In the genomic region with DNA sequence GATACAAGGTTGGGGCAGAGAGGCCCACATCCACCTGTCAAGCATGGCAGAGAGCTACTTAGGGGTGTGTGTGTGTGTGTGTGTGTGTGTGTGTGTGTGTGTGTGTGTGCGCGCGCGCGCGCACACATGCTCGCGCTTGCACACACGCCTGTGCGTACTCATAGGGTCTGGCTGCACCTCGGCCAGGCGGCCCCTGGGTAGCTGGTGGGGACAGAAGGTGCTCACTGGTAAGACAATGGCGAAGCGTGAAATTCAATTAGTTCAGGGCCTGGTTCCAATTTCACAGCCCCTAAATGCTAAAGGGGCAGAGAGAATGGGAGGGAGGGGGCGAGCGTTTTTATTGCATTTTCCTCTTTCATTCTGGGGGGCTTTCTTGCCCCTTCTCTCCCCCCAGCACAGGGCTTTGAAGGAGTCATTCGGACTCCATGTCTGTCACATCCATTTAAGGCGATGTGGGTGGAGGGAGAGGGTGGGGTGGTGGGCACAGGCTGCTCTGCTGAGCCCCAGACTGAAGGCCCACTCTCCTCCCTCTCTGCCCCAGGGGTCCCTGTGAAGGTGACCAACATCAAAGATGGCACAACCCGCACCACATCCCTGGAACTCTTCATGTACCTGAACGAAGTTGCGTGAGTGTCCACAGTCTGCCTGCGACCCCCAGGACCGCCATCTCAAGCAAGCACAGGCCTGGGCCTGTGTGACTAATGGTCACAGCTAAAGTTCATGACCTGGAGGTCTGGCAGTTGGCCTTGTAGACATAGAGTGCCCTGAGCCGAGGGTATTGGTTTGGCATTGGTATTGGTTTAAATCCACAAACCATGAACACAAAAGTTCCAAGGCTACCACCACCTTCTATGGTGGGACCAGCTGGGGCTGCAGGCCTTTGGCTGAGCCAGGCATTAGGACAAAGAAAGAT, we compare ENCODE assay signal across 14 mouse cellular contexts. TPM values are rescaled to one million over a fixed set of nuclear protein-coding genes. Genes with fewer than 3 reads are reported as not detected.
DNase-seq lines count a peak whose midpoint lies in the region; ATAC-seq and TF ChIP-seq lines count a peak whose summit lies in the region.
"Had no signal": no experiment of that assay in that cellular context is flagged by ENCODE, and none has a peak within 500 bp of the region (broad histone marks: within the 10 kb centered on the region; RNA-seq: fewer than 3 reads in every experiment).

No protein-coding gene starts in this region.

- no peak overlapping the region for H3K4me3 ChIP-seq in forebrain, embryonic 12.5 days (replicated peaks)
- no peak overlapping the region for H3K4me3 ChIP-seq in hindbrain, postnatal 0 days (ENCODE audit: low read length)
- no peak overlapping the region for H3K4me3 ChIP-seq in neural tube, embryonic 12.5 days
- H3K4me3 ChIP-seq: kidney, embryonic 15.5 days; liver, embryonic 12.5 days had no signal

- peak; percentile 30 for ATAC-seq in forebrain, embryonic 12.5 days (ENCODE audit: low FRiP score)
- no peak for ATAC-seq in hindbrain, postnatal 0 days
- peak; percentile 65 for ATAC-seq in neural tube, embryonic 12.5 days (ENCODE audit: low FRiP score, low read depth)
- ATAC-seq: liver, embryonic 12.5 days had no signal

- WGBS in forebrain, embryonic 12.5 days, result 39% methylated on average over 24 of the region's 24 CpGs
- WGBS in hindbrain, postnatal 0 days, result 47% methylated on average over 24 of the region's 24 CpGs
- WGBS in neural tube, embryonic 12.5 days, result 19% methylated on average over 24 of the region's 24 CpGs

- peaks cover 93% of the 10 kb centered on the region for H3K4me1 ChIP-seq in forebrain, embryonic 12.5 days
- 0 out of 2 replicates have a peak, but pooled peaks cover 16% of the 10 kb centered on the region for H3K4me1 ChIP-seq in hindbrain, postnatal 0 days (ENCODE audit: insufficient read depth, low read length)
- H3K4me1 ChIP-seq in neural tube, embryonic 12.5 days, result peaks cover 74% of the 10 kb centered on the region
- H3K4me1 ChIP-seq: liver, embryonic 12.5 days had no signal

- no peak overlapping the region for H3K9ac ChIP-seq in forebrain, embryonic 12.5 days
- no peak overlapping the region for H3K9ac ChIP-seq in hindbrain, postnatal 0 days (replicated peaks; ENCODE audit: low read length)
- H3K9ac ChIP-seq in neural tube, embryonic 12.5 days, result no peak overlapping the region
- H3K9ac ChIP-seq: kidney, embryonic 15.5 days; liver, embryonic 12.5 days had no signal

- no peaks in the 10 kb centered on the region for H3K36me3 ChIP-seq in forebrain, embryonic 12.5 days (replicated peaks)
- no peaks in the 10 kb centered on the region for H3K36me3 ChIP-seq in hindbrain, postnatal 0 days (ENCODE audit: insufficient read depth, low read length)
- no peaks in the 10 kb centered on the region for H3K36me3 ChIP-seq in neural tube, embryonic 12.5 days
- H3K36me3 ChIP-seq: kidney, embryonic 15.5 days had no signal

- H3K27me3 ChIP-seq in forebrain, embryonic 12.5 days, result peaks cover 98% of the 10 kb centered on the region
- 0 out of 2 replicates have a peak, but pooled peaks cover 26% of the 10 kb centered on the region for H3K27me3 ChIP-seq in hindbrain, postnatal 0 days (ENCODE audit: insufficient read depth, low read length)
- H3K27me3 ChIP-seq in neural tube, embryonic 12.5 days (replicated peaks), result peaks cover 84% of the 10 kb centered on the region

- peak overlapping the region; percentile 19 for H3K4me2 ChIP-seq in forebrain, embryonic 12.5 days
- no peak overlapping the region for H3K4me2 ChIP-seq in hindbrain, postnatal 0 days (ENCODE audit: low read depth, low read length)
- H3K4me2 ChIP-seq in neural tube, embryonic 12.5 days (replicated peaks), result peak overlapping the region; percentile 36
- H3K4me2 ChIP-seq: liver, embryonic 12.5 days had no signal

- no peak for TF ChIP-seq CTCF in hindbrain, postnatal 0 days (IDR thresholded peaks at IDR 0.05; ENCODE audit: low read depth)

- H3K9me3 ChIP-seq in forebrain, embryonic 12.5 days, result no peaks in the 10 kb centered on the region
- no peaks in the 10 kb centered on the region for H3K9me3 ChIP-seq in hindbrain, postnatal 0 days (ENCODE audit: low read length)
- H3K9me3 ChIP-seq in neural tube, embryonic 12.5 days, result no peaks in the 10 kb centered on the region
- H3K9me3 ChIP-seq: kidney, embryonic 15.5 days; liver, embryonic 12.5 days had no signal

- intact Hi-C loops in heart, postnatal 10 days (cut with DNase I), result no loop called here

- DNase-seq in embryo, embryonic 11 days, result peak; percentile 76
- DNase-seq in hindbrain, postnatal 0 days (ENCODE audit: low spot score), result peak; percentile 57
- no peak for DNase-seq in spleen, postnatal 36 days (ENCODE audit: low spot score in 2 of 2)
- no peak for DNase-seq in heart, postnatal 10 days
- no peak for DNase-seq in right cerebral cortex, postnatal 10 days (ENCODE audit: low spot score in 2 of 2)
- DNase-seq: cerebellum, postnatal 25 days; heart, adult 18-20 months; heart, postnatal 36 days; layer of hippocampus, postnatal 36 days had no signal

- H3K27ac ChIP-seq in forebrain, embryonic 12.5 days, result peak overlapping the region; percentile 70
- no peak overlapping the region for H3K27ac ChIP-seq in hindbrain, postnatal 0 days
- H3K27ac ChIP-seq in neural tube, embryonic 12.5 days, result no peak overlapping the region
- H3K27ac ChIP-seq: kidney, embryonic 15.5 days; liver, embryonic 12.5 days; macrophage had no signal

RNA-seq across cellular contexts. Expression of gene Ass1, which starts 30.5 kb away (rescaled TPM):
- 4.0 and 4.9 TPM in 2 replicates for polyA plus RNA-seq in forebrain, embryonic 12.5 days (2016; fragmentation: Nextera tagmentation; extraction: Ambion mirVana)
- total RNA-seq in hindbrain, postnatal 0 days (2014; rRNA removed), result 25.3 and 33.3 TPM in 2 replicates
- 28.9 and 29.0 TPM in 2 replicates for polyA plus RNA-seq in hindbrain, postnatal 0 days (2015; fragmentation: Nextera tagmentation; extraction: Ambion mirVana)
- 27.3 and 33.0 TPM in 2 replicates for polyA plus RNA-seq in neural tube, embryonic 12.5 days (2016; fragmentation: Nextera tagmentation; extraction: Ambion mirVana)
- total RNA-seq in heart, postnatal 10 days (2021), result 1 to 10 TPM; 3.4 to 4.2 TPM

Comparison
In these comparisons a context has a peak if more than half of its experiments do, and no peak if none do; other contexts are left out.
1. DNase-seq: peak in embryo, embryonic 11 days (single experiment) and hindbrain, postnatal 0 days (single experiment); none in spleen, postnatal 36 days (0 of 2), heart, postnatal 10 days (0 of 2) and right cerebral cortex, postnatal 10 days (0 of 2).